Mouse (Mus musculus) CD4-positive helper T cell, adult 2 months (primary cell): ENCODE data around the gene Arhgef39.

Experiments
- DNase-seq: peaks from one replicate; pipeline ENCODE4 v3.0.0-alpha.2; 2012; ENCODE audit warnings: low read depth, missing footprints, low spot score

The Arhgef39 gene

GRCm38 (mm10) chr4:43478906-43479832 lies 20.3 kb downstream of the Arhgef39 start:
- DNase-seq: peak; percentile 80

- no peak for DNase-seq
Observed at GRCm38 (mm10) chr4:43478534-43478858, 21.0 kb downstream of the Arhgef39 start.

- peak; percentile 93 for DNase-seq
Observed at GRCm38 (mm10) chr4:43477857-43478533, 21.5 kb downstream of the Arhgef39 start.

- DNase-seq: peak; percentile 44
Observed at GRCm38 (mm10) chr4:43476604-43477003, 22.9 kb downstream of the Arhgef39 start.

GRCm38 (mm10) chr4:43473636-43474035 lies 25.9 kb downstream of the Arhgef39 start:
- peak; percentile 37 for DNase-seq

GRCm38 (mm10) chr4:43470301-43470700 lies 29.2 kb downstream of the Arhgef39 start:
- no peak for DNase-seq

GRCm38 (mm10) chr4:43466872-43467271 lies 32.6 kb downstream of the Arhgef39 start:
- no peak for DNase-seq

- no peak for DNase-seq
Observed at GRCm38 (mm10) chr4:43465935-43466334, 33.6 kb downstream of the Arhgef39 start.

GRCm38 (mm10) chr4:43463102-43463501 lies 36.4 kb downstream of the Arhgef39 start:
- no peak for DNase-seq

GRCm38 (mm10) chr4:43457124-43457523 lies 42.4 kb downstream of the Arhgef39 start:
- DNase-seq: peak; percentile 36

GRCm38 (mm10) chr4:43456470-43456869 lies 43.0 kb downstream of the Arhgef39 start:
- peak; percentile 86 for DNase-seq

- DNase-seq: peak; percentile 17
Observed at GRCm38 (mm10) chr4:43454041-43454836, 45.3 kb downstream of the Arhgef39 start, which contains the start of gene Cd72. Gene Cd72, minus strand, starts transcription at chr4:43454628.

GRCm38 (mm10) chr4:43453413-43453812 lies 46.1 kb downstream of the Arhgef39 start:
- no peak for DNase-seq

- DNase-seq: no peak
Observed at GRCm38 (mm10) chr4:43452315-43452714, 47.2 kb downstream of the Arhgef39 start.

- DNase-seq: no peak
Observed at GRCm38 (mm10) chr4:43448554-43448953, 50.9 kb downstream of the Arhgef39 start.

- no peak for DNase-seq
Observed at GRCm38 (mm10) chr4:43447251-43447650, 52.2 kb downstream of the Arhgef39 start.
